Mouse (Mus musculus): ENCODE measurements around the gene Slc17a7.

- TF ChIP-seq CTCF (IDR thresholded peaks at IDR 0.05; ENCODE audit: borderline replicate concordance, extremely low read depth, insufficient read depth, insufficient read length) (no peak), POLR2A (IDR thresholded peaks at IDR 0.05; ENCODE audit: borderline replicate concordance, extremely low read depth, insufficient read depth, insufficient read length, poor library complexity, severe bottlenecking) (no peak)
Observed at GRCm38 (mm10) chr7:45192585-45193310, 29.0 kb downstream of the Slc17a7 start.
